Mouse (Mus musculus): ENCODE results near the gene Pms2.

GRCm38 (mm10) chr5:143874571-143874970 lies 35.2 kb upstream of the Pms2 start:
- TF ChIP-seq CTCF (IDR thresholded peaks at IDR 0.05; ENCODE audit: extremely low read depth, insufficient read depth, insufficient read length, insufficient replicate concordance) (no peak), POLR2A (IDR thresholded peaks at IDR 0.05; ENCODE audit: low read depth, low read length) (no peak)

Measured in spleen, adult 2 months (tissue).